Mouse (Mus musculus): Measurements from ENCODE around the gene Gm45713.
A peak's percentile ranks its signal among the peaks of the same experiment; 100 is the strongest.
"Not testable (repeated sequence)": the region's sequence is repeated elsewhere in the genome, so short reads cannot be mapped to it uniquely, and the experiment has no call there.

Gene Gm45713

GRCm38 (mm10) chr7:45135993-45136567 is at the start of gene Gm45713, which contains the start of gene Flt3l:
Gm45713 (minus strand) TSS chr7:45136231.
Flt3l (minus strand) TSS chr7:45136432.
- DNase-seq: peak; percentile 93 to 96

GRCm38 (mm10) chr7:45183672-45184071 is 47.6 kb upstream of the Gm45713 start:
- DNase-seq: no peak

DNA sequence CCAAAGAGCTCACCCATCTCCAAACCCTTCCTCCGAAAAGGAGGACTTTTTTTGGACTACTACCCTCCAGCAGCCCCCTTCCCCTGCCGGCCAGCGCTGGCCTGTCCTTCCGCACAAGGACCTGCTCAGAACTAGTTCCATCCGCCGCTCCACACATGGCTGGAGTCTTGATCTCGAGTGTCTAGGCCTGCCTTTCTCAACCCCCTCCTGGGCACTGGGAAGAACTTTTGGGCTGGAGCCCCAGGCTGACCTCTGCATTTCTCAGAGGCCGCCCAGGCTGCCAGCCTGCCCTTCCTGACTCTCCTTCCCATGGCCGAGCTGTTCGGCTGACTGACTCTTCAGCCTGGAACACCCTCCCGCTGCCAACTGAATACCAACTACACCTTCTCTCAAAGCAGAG is 46.6 kb upstream of the Gm45713 start:
- DNase-seq: no peak

GRCm38 (mm10) chr7:45182199-45182601 is 46.2 kb upstream of the Gm45713 start:
- peak; percentile 89 to 91 for DNase-seq

- DNase-seq: no peak
Observed at GRCm38 (mm10) chr7:45181540-45181939, 45.5 kb upstream of the Gm45713 start.

DNA sequence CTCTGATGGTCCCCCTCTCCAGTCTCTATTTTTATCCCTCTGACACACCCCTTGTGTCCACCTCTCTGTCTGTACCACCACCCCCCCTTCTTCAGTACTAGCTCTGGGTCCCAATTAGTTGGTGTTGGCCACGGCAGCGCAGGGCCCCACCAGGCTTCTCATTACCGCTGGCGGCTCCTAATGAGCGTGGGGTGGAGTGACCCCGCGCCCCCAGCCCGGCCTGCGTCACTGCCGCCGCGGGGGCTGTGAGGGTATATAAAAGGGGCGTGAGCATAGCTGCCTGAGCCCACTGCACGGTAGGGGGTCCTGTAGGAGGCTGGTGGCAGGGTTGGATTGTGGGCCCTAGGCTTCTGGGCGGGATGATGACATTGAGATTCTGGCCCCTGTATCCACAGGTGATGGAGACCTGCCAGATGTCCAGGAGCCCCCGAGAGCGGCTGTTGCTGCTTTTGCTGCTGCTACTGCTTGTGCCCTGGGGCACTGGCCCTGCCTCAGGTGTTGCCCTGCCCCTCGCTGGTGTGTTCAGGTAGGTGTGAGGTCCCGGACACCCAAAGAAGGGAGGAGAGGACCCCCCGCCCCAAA is 45.0 kb upstream of the Gm45713 start, which contains the start of gene Pth2:
Pth2 (plus strand) TSS at position 100 of the 582 bp plus-strand sequence.
- no peak for DNase-seq

DNA sequence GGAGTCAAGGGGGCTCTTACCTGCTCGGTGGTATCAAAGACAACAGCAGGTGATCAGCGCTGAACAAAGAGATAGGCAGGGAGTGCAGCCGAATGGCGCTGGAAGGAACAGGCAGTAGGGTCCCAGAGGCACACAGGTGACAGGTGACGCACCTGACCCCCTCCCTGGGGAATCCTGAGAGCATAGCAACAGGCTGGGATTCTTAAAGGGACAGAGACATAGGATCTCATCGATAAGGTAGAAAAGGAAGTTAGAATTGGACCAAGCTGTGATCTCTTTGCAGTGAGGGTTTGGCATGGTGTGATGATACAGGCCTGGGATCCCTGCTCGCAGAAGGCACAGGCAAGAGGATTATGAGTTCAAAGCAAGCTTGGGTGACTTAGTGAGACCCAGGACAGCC is 43.4 kb upstream of the Gm45713 start, which contains the start of gene Gfy:
Gfy (minus strand) TSS at position 101 of the 400 bp plus-strand sequence.
- no peak for DNase-seq

GRCm38 (mm10) chr7:45178550-45178949 is 42.5 kb upstream of the Gm45713 start:
- DNase-seq: no peak

DNA sequence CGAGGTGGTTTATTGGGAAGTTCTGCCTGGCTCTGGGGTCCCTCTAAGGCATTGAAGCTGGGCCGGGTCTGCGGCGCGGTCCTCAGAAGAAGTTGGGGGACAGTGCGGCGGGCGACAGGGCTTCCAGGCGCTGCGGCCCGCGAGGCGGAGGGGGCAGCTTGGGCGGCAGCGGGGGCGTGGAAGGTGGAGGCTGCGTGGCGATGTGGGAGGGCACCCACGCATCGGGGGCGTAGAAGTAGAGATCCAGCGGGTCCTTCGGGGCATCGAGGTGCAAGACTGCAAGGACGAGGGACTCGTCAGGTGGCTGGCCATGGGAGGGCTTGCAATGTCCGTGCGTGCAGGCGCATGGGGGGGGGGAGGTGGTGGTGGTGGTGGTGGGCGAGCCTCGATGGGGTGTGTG is 40.3 kb upstream of the Gm45713 start:
- DNase-seq: no peak

- no peak for DNase-seq
Observed at GRCm38 (mm10) chr7:45175929-45176328, 39.9 kb upstream of the Gm45713 start.

DNA sequence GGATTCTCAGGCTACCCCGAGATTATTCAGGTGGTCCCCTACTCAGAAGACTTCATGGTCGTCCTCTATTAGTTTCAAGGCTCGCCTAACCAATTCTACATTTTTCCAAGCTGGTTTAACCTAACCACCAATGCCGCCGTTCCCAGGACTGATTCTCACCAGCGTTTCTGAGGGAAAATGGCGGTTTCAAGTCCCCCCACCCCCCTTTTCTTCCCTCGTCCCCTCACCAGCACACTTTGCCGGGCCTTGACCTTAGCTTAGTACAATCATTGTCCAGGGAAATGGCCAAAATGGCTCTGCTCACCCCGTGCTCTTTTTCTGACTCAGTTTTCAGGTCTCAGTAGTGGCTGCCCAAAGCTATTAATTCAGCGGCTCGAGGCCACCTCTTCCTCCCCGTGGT is 39.4 kb upstream of the Gm45713 start:
- DNase-seq: no peak

- no peak for DNase-seq
Observed at GRCm38 (mm10) chr7:45174567-45175280, 38.7 kb upstream of the Gm45713 start.

GRCm38 (mm10) chr7:45173772-45174171 is 37.7 kb upstream of the Gm45713 start:
- DNase-seq: not testable (repeated sequence)

DNA sequence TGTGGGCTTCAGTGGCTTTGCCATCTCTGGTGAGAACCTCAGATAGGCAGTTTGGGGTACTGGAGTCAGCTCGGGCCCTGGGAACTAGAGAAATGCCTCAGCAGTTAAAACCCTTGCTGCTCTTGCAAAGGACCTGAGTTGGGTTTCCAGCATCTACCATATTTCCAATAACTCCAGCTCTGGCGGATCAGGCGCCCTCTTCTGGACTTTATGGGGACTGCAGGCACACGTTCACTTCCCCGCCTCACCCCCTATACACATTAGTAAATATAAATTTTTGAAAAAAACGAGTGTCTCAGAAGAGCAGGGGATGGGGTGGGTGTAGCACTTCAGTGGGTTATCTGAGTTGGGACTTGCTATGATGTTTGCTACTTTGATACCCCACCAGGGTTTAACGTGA is 36.9 kb upstream of the Gm45713 start:
- DNase-seq: peak; percentile 55 to 68

- DNase-seq: peak; percentile 71 to 79
Observed at GRCm38 (mm10) chr7:45169495-45169894, 33.5 kb upstream of the Gm45713 start.

- DNase-seq: peak; percentile 65 to 67
Observed at GRCm38 (mm10) chr7:45168656-45169055, 32.6 kb upstream of the Gm45713 start.

- DNase-seq: peak; percentile 74 to 81
Observed at GRCm38 (mm10) chr7:45167761-45168445, 31.9 kb upstream of the Gm45713 start.

- DNase-seq: peak; percentile 59 to 70
Observed at GRCm38 (mm10) chr7:45166950-45167401, 30.9 kb upstream of the Gm45713 start.

DNA sequence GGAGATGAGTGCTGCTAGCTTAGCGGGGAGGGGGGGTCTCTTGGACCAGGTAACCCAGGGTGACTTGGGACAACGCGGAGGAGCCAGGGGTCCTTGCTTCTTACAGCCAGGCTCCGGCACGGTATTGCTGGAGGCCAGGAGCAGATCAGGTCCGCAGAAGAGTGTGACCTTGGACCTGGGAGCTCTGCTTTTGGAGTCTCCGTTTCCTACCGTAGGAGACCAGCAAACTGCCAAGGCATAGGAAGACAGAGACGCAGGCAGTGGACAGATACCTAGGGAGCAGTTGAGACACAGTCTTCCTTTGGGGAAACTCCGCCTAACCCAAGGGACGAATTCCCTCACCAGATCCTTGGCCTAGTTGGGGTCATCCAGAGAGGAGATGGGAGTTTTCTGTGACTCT is 29.7 kb upstream of the Gm45713 start:
- DNase-seq: no peak

DNA sequence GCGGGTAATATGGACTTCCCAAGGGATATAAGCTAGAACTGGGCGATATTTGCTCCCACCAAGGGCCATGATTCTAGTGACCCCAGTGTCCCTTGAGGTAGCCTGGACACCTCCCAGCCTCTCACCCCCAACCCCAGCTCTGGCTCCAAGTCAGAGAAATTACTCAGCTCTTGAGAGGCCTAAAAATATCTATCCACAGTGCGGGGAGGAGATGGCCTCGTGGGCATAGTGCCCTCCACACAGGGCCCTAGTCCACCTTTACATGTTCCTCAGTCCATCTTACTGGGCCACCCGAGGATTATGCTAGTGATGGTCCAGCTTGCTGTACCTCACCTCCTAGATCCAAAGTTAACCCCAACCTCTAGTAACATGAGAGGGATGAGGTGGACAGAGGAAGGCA is 28.8 kb upstream of the Gm45713 start:
- peak; percentile 56 to 58 for DNase-seq

- peak; percentile 81 to 86 for DNase-seq
Observed at GRCm38 (mm10) chr7:45163735-45164490, 27.9 kb upstream of the Gm45713 start, which contains the start of gene Slc17a7. Slc17a7 (plus strand) TSS chr7:45163949.

DNA sequence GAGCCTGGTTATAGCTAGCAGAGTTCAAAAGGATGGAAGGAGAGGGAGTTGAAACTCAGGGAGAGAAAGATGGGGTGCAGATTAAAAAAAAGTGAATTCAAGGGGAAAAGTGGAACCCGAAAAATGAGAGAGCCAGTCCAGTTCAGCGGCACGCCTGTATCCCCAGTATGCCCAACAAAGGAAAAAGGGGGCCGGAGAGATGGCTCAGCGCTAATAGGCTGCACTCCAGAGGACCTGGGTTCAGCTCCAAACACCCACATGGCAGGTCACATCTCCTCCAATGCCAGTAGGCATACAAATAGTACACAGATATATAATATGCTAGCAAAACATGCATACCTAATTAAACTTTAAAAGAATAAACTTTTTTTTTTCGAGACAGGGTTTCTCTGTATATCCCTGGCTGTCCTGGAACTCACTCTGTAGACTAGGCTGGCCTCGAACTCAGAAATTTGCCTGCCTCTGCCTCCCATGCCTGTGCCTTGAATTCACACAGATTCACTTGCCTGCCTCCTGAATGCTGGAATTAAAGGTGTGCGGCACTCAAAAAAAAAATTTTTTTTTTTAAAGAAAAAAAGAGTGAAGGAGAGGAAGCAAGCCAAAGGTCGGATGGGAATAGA is 27.1 kb upstream of the Gm45713 start:
- DNase-seq: no peak
